Mouse (Mus musculus) forebrain, embryonic 11.5 days (tissue): ENCODE results near the gene E2f4. TPM values are rescaled to one million over a fixed set of nuclear protein-coding genes. Genes with fewer than 3 reads are reported as not detected.

Source experiments
- ATAC-seq: fragments of 200-750 bp; cut with Nextera tagmentation; replicated peaks from 2 replicates; pipeline ENCODE4 v1.8.0; 2017; ENCODE audit warnings: moderate TSS enrichment; ENCODE audit not compliant: low FRiP score
- DNase-seq: peaks from one replicate; pipeline ENCODE4 v3.0.0-alpha.2; 2017; ENCODE audit warnings: low spot score
- H3K27ac ChIP-seq: fragments of 300-500 bp; sonication (generic); 2 replicates; pipeline ENCODE4 v1.5.1; 2014; ENCODE audit warnings: low read depth, low read length
- H3K27me3 ChIP-seq: fragments of 300-500 bp; sonication (generic); 2 replicates; pipeline ENCODE4 v1.6.1; 2014; ENCODE audit warnings: mild to moderate bottlenecking, low read length, mixed read lengths; ENCODE audit not compliant: control insufficient read depth, insufficient read depth
- H3K36me3 ChIP-seq: fragments of 300-500 bp; sonication (generic); 2 replicates; pipeline ENCODE4 v1.6.1; 2014; ENCODE audit warnings: mild to moderate bottlenecking, low read length, moderate library complexity, mixed read lengths; ENCODE audit not compliant: control insufficient read depth, insufficient read depth
- H3K4me1 ChIP-seq: fragments of 300-500 bp; sonication (generic); replicated peaks from 2 replicates; pipeline ENCODE4 v1.6.1; 2014; ENCODE audit warnings: low read length, mixed read lengths; ENCODE audit not compliant: control insufficient read depth, insufficient read depth
- H3K4me2 ChIP-seq: fragments of 300-500 bp; sonication (generic); 2 replicates; pipeline ENCODE4 v1.6.1; 2014; ENCODE audit warnings: low read depth, mild to moderate bottlenecking, low read length, moderate library complexity, mixed read lengths; ENCODE audit not compliant: severe bottlenecking
- H3K4me3 ChIP-seq: fragments of 300-500 bp; sonication (generic); 2 replicates; pipeline ENCODE4 v1.5.1; 2014; ENCODE audit warnings: low read depth, low read length
- H3K9ac ChIP-seq: fragments of 300-500 bp; sonication (generic); 2 replicates; pipeline ENCODE4 v1.6.1; 2014; ENCODE audit warnings: low read length
- H3K9me3 ChIP-seq: fragments of 300-500 bp; sonication (generic); 2 replicates; pipeline ENCODE4 v1.6.1; 2016; ENCODE audit warnings: low read length, mixed read lengths; ENCODE audit not compliant: control insufficient read depth
- WGBS: fragments of 180-500 bp; shearing (Covaris S2); extraction: QIAGEN DNeasy Blood & Tissue Kit; methylation state at CpG from one replicate; pipeline ENCODE4 v1.1.7; 2014; 5-methylcytosine and 5-hydroxymethylcytosine counted together
- polyA plus RNA-seq: library from polyadenylated mRNA; unstranded; fragments of >200 nt; fragmentation: Nextera tagmentation; extraction: Ambion mirVana; gene quantifications from 2 replicates; pipeline ENCODE4 v1.2.1, GENCODE M21; 2014

Gene E2f4
- polyA plus RNA-seq, 1 experiment from 2014 or later, result 122 TPM

GRCm38 (mm10) chr8:105276292-105277120 lies 21.0 kb upstream of the E2f4 start:
- Histone ChIP-seq H3K9me3 (no peaks in the 10 kb centered on the region), H3K27ac (no peak overlapping the region), H3K27me3 (peaks cover 80% of the 10 kb centered on the region)

GRCm38 (mm10) chr8:105278911-105279334 lies 18.5 kb upstream of the E2f4 start:
- Histone ChIP-seq H3K4me3 (no peak overlapping the region), H3K36me3 (no peaks in the 10 kb centered on the region), H3K27me3 (peaks cover 63% of the 10 kb centered on the region), H3K27ac (no peak overlapping the region), H3K4me1 (peaks cover 7% of the 10 kb centered on the region; the same call in 1 of the 2 replicates), H3K9me3 (no peaks in the 10 kb centered on the region), H3K4me2 (0 out of 2 replicates have a peak overlapping the region, but pooled peaks have one; percentile 16), H3K9ac (no peak overlapping the region)
- WGBS, result 2% methylated on average over 28 of the region's 28 CpGs
- ATAC-seq (peak; percentile 23; the same call in 1 of the 2 replicates), DNase-seq (peak; percentile 66)

More at GRCm38 (mm10) chr8:105276292-105277120, 21.0 kb upstream of the E2f4 start:
- ATAC-seq (peak; percentile 70), DNase-seq (peak; percentile 82)
- Histone ChIP-seq H3K4me1 (peaks cover 7% of the 10 kb centered on the region; the same call in 1 of the 2 replicates), H3K36me3 (no peaks in the 10 kb centered on the region), H3K4me2 (peak overlapping the region; percentile 62), H3K9ac (peak overlapping the region; percentile 25; the same call in 1 of the 2 replicates), H3K4me3 (peak overlapping the region; percentile 33)
- 2% methylated on average over 30 of the region's 30 CpGs for WGBS

- H3K27ac ChIP-seq, result no peak overlapping the region
- no peak overlapping the region for H3K4me3 ChIP-seq
- H3K9ac ChIP-seq, result no peak overlapping the region
- H3K27me3 ChIP-seq, result peaks cover 48% of the 10 kb centered on the region
- H3K9me3 ChIP-seq, result no peaks in the 10 kb centered on the region
- WGBS, result 71% methylated on average over 3 of the region's 3 CpGs
- ATAC-seq (no peak), DNase-seq (peak; percentile 49)
- H3K36me3 ChIP-seq, result no peaks in the 10 kb centered on the region; the same call in 1 of the 2 replicates
- peaks cover 4% of the 10 kb centered on the region; the same call in 1 of the 2 replicates for H3K4me1 ChIP-seq
- no peak overlapping the region for H3K4me2 ChIP-seq
Observed at GRCm38 (mm10) chr8:105280567-105280966, 16.9 kb upstream of the E2f4 start.

GRCm38 (mm10) chr8:105281821-105282220 lies 15.6 kb upstream of the E2f4 start:
- no peaks in the 10 kb centered on the region for H3K9me3 ChIP-seq
- DNase-seq (peak; percentile 47), ATAC-seq (no peak)
- peaks cover 36% of the 10 kb centered on the region for H3K27me3 ChIP-seq
- no peak overlapping the region for H3K9ac ChIP-seq
- H3K36me3 ChIP-seq, result no peaks in the 10 kb centered on the region; the same call in 1 of the 2 replicates
- no peak overlapping the region for H3K27ac ChIP-seq
- H3K4me3 ChIP-seq, result no peak overlapping the region
- H3K4me1 ChIP-seq, result 0 out of 2 replicates have a peak, but pooled peaks cover 2% of the 10 kb centered on the region
- no peak overlapping the region for H3K4me2 ChIP-seq
- WGBS, result 90% methylated on average over 12 of the region's 12 CpGs

- 93% methylated on average over 4 of the region's 4 CpGs for WGBS
- H3K4me1 ChIP-seq, result 0 out of 2 replicates have a peak, but pooled peaks cover 2% of the 10 kb centered on the region
- peaks cover 32% of the 10 kb centered on the region for H3K27me3 ChIP-seq
- ATAC-seq, result no peak
- no peak for DNase-seq
- H3K9ac ChIP-seq, result no peak overlapping the region
- no peak overlapping the region for H3K4me2 ChIP-seq
- no peaks in the 10 kb centered on the region for H3K9me3 ChIP-seq
- no peaks in the 10 kb centered on the region; the same call in 1 of the 2 replicates for H3K36me3 ChIP-seq
- no peak overlapping the region for H3K27ac ChIP-seq
- H3K4me3 ChIP-seq, result no peak overlapping the region
Observed at GRCm38 (mm10) chr8:105282239-105282638, 15.2 kb upstream of the E2f4 start.

GRCm38 (mm10) chr8:105283074-105283473 lies 14.4 kb upstream of the E2f4 start:
- H3K9me3 ChIP-seq, result no peaks in the 10 kb centered on the region
- no peak overlapping the region for H3K27ac ChIP-seq
- no peak overlapping the region for H3K9ac ChIP-seq
- no peaks in the 10 kb centered on the region; the same call in 1 of the 2 replicates for H3K36me3 ChIP-seq
- no peak overlapping the region for H3K4me2 ChIP-seq
- DNase-seq, result peak; percentile 77
- 19% methylated on average over 23 of the region's 23 CpGs for WGBS
- peaks cover 23% of the 10 kb centered on the region for H3K27me3 ChIP-seq
- H3K4me1 ChIP-seq, result peaks cover 2% of the 10 kb centered on the region; the same call in 1 of the 2 replicates
- peak; percentile 47 for ATAC-seq
- H3K4me3 ChIP-seq, result no peak overlapping the region

GRCm38 (mm10) chr8:105285514-105285913 lies 11.9 kb upstream of the E2f4 start:
- Histone ChIP-seq H3K36me3 (no peaks in the 10 kb centered on the region; the same call in 1 of the 2 replicates), H3K4me1 (peaks cover 12% of the 10 kb centered on the region), H3K27ac (no peak overlapping the region), H3K4me3 (no peak overlapping the region), H3K4me2 (no peak overlapping the region), H3K27me3 (peaks cover 6% of the 10 kb centered on the region), H3K9me3 (no peaks in the 10 kb centered on the region), H3K9ac (no peak overlapping the region)
- 44% methylated on average over 12 of the region's 12 CpGs for WGBS
- DNase-seq, result peak; percentile 47
- no peak for ATAC-seq

- H3K4me2 ChIP-seq, result no peak overlapping the region
- H3K36me3 ChIP-seq, result no peaks in the 10 kb centered on the region; the same call in 1 of the 2 replicates
- H3K9me3 ChIP-seq, result no peaks in the 10 kb centered on the region
- no peak for ATAC-seq
- no peak overlapping the region for H3K27ac ChIP-seq
- H3K27me3 ChIP-seq, result peaks cover 9% of the 10 kb centered on the region
- 86% methylated on average over 4 of the region's 4 CpGs for WGBS
- peaks cover 13% of the 10 kb centered on the region for H3K4me1 ChIP-seq
- H3K9ac ChIP-seq, result no peak overlapping the region
- no peak overlapping the region for H3K4me3 ChIP-seq
- DNase-seq, result no peak
Observed at GRCm38 (mm10) chr8:105286907-105287306, 10.6 kb upstream of the E2f4 start.
